In genomic region chr12:82196213-82196612, GRCm38 (mm10) we compare ENCODE assay signal across 29 mouse cellular contexts. TPM values are rescaled to one million over a fixed set of nuclear protein-coding genes. Genes with fewer than 3 reads are reported as not detected.
DNase-seq lines count a peak whose midpoint lies in the region; ATAC-seq and TF ChIP-seq lines count a peak whose summit lies in the region.
"Had no signal": no experiment of that assay in that cellular context is flagged by ENCODE, and none has a peak within 500 bp of the region (broad histone marks: within the 10 kb centered on the region; RNA-seq: fewer than 3 reads in every experiment).

No protein-coding gene starts in this region.

- 73% methylated on average over 2 of the region's 2 CpGs for WGBS in liver, embryonic 11.5 days
- WGBS in liver, postnatal 0 days (ENCODE audit: insufficient replicate concordance): 74% methylated on average over 2 of the region's 2 CpGs
- WGBS in hindbrain, embryonic 13.5 days: 82% methylated on average over 2 of the region's 2 CpGs
- 95% methylated on average over 2 of the region's 2 CpGs for WGBS in thymus, adult 2 months

- H3K27ac ChIP-seq in liver, embryonic 11.5 days (ENCODE audit: low read depth, low read length): no peak overlapping the region
- no peak overlapping the region for H3K27ac ChIP-seq in liver, postnatal 0 days (ENCODE audit: low read depth)
- no peak overlapping the region for H3K27ac ChIP-seq in hindbrain, embryonic 13.5 days
- no peak overlapping the region for H3K27ac ChIP-seq in thymus, adult 2 months (ENCODE audit: control insufficient read depth, insufficient read depth, low read length)
- H3K27ac ChIP-seq: embryonic facial prominence, embryonic 10.5 days; embryonic facial prominence, embryonic 15.5 days; heart, adult 2 months; hindbrain, embryonic 14.5 days; lung, embryonic 15.5 days; stomach, embryonic 15.5 days had no signal

- H3K27me3 ChIP-seq in G1E (ENCODE audit: insufficient read depth, low read length): no peaks in the 10 kb centered on the region
- H3K27me3 ChIP-seq in liver, embryonic 11.5 days (replicated peaks; ENCODE audit: control insufficient read depth, insufficient read depth, low read length): no peaks in the 10 kb centered on the region
- H3K27me3 ChIP-seq in liver, postnatal 0 days (ENCODE audit: insufficient read depth, low read length): no peaks in the 10 kb centered on the region
- no peaks in the 10 kb centered on the region for H3K27me3 ChIP-seq in hindbrain, embryonic 13.5 days
- H3K27me3 ChIP-seq in thymus, adult 2 months (ENCODE audit: control insufficient read depth, insufficient read depth, low read length): no peaks in the 10 kb centered on the region
- H3K27me3 ChIP-seq: embryonic facial prominence, embryonic 15.5 days; heart, embryonic 12.5 days; lung, embryonic 15.5 days; megakaryocyte, embryonic 14.5 days; midbrain, embryonic 13.5 days; Patski; stomach, embryonic 15.5 days had no signal

- peaks cover 92% of the 10 kb centered on the region for H3K36me3 ChIP-seq in G1E (replicated peaks)
- H3K36me3 ChIP-seq in liver, embryonic 11.5 days (ENCODE audit: control insufficient read depth, insufficient read depth, low read length): no peaks in the 10 kb centered on the region; the same call in 1 of the 2 replicates
- no peaks in the 10 kb centered on the region for H3K36me3 ChIP-seq in liver, postnatal 0 days (replicated peaks; ENCODE audit: insufficient read depth, low read length)
- H3K36me3 ChIP-seq in hindbrain, embryonic 13.5 days: no peaks in the 10 kb centered on the region
- no peaks in the 10 kb centered on the region for H3K36me3 ChIP-seq in thymus, adult 2 months (ENCODE audit: control insufficient read depth, insufficient read depth, low read length)
- H3K36me3 ChIP-seq: embryonic facial prominence, embryonic 15.5 days; lung, embryonic 15.5 days; midbrain, embryonic 13.5 days; stomach, embryonic 15.5 days had no signal

- H3K9ac ChIP-seq in liver, embryonic 11.5 days (ENCODE audit: low read depth, low read length): no peak overlapping the region
- H3K9ac ChIP-seq in liver, postnatal 0 days (replicated peaks): no peak overlapping the region
- H3K9ac ChIP-seq in hindbrain, embryonic 13.5 days: no peak overlapping the region
- H3K9ac ChIP-seq: embryonic facial prominence, embryonic 15.5 days; heart, embryonic 12.5 days; hindbrain, embryonic 14.5 days; lung, embryonic 15.5 days; midbrain, embryonic 13.5 days; stomach, embryonic 15.5 days had no signal

- DNase-seq in G1E (ENCODE audit: low spot score) (peak; percentile 63), MEL-GATA-1-ER (ENCODE audit: extremely low read depth, low read depth) (peak; percentile 44)
- no peak for DNase-seq in liver, embryonic 11.5 days (ENCODE audit: low spot score)
- no peak for DNase-seq in liver, postnatal 0 days
- no peak for DNase-seq in thymus, adult 2 months
- DNase-seq: adrenal gland, postnatal 25 days; cerebellum, adult 9-10 months; heart, adult 2 months; heart, postnatal 4 days; kidney, adult 9 months; kidney, postnatal 10 days; layer of hippocampus, adult 9-11 months; lung, postnatal 36 days; right cerebral cortex, postnatal 14 days; thymus, postnatal 14 days had no signal

- H3K4me2 ChIP-seq in liver, embryonic 11.5 days: no peak overlapping the region
- H3K4me2 ChIP-seq in liver, postnatal 0 days (ENCODE audit: low read depth, low read length): no peak overlapping the region
- no peak overlapping the region for H3K4me2 ChIP-seq in hindbrain, embryonic 13.5 days
- H3K4me2 ChIP-seq: embryonic facial prominence, embryonic 15.5 days; heart, embryonic 12.5 days; hindbrain, embryonic 14.5 days; lung, embryonic 15.5 days; midbrain, embryonic 13.5 days; stomach, embryonic 15.5 days had no signal

- TF ChIP-seq CTCF in G1E (IDR thresholded peaks at IDR 0.05; ENCODE audit: low read depth, low read length): no peak
- no peak for TF ChIP-seq CTCF in liver, postnatal 0 days (IDR thresholded peaks at IDR 0.05; ENCODE audit: low read depth)
- no peak for TF ChIP-seq CTCF in thymus, adult 2 months (IDR thresholded peaks at IDR 0.05; ENCODE audit: borderline replicate concordance, control insufficient read depth, extremely low read depth, insufficient read depth, low read length, poor library complexity)

- peak overlapping the region; percentile 40; the same call in 1 of the 2 replicates for H3K4me3 ChIP-seq in G1E (ENCODE audit: low read depth, low read length)
- H3K4me3 ChIP-seq in liver, embryonic 11.5 days (ENCODE audit: low read depth, low read length): no peak overlapping the region
- H3K4me3 ChIP-seq in liver, postnatal 0 days (ENCODE audit: low read depth, low read length): no peak overlapping the region
- no peak overlapping the region for H3K4me3 ChIP-seq in hindbrain, embryonic 13.5 days
- no peak overlapping the region for H3K4me3 ChIP-seq in thymus, adult 2 months (ENCODE audit: control insufficient read depth, insufficient read depth, low read length)
- H3K4me3 ChIP-seq: embryonic facial prominence, embryonic 10.5 days; embryonic facial prominence, embryonic 15.5 days; heart, adult 2 months; heart, embryonic 12.5 days; lung, embryonic 15.5 days; megakaryocyte, embryonic 14.5 days; midbrain, embryonic 13.5 days; stomach, embryonic 15.5 days had no signal

- no peak for TF ChIP-seq POLR2A in thymus, adult 2 months (IDR thresholded peaks at IDR 0.05; ENCODE audit: control insufficient read depth, extremely low read depth, insufficient read depth, low read length, poor library complexity)

- no peaks in the 10 kb centered on the region for H3K9me3 ChIP-seq in G1E (replicated peaks)
- H3K9me3 ChIP-seq in liver, embryonic 11.5 days (ENCODE audit: control insufficient read depth, low read length): no peaks in the 10 kb centered on the region
- H3K9me3 ChIP-seq in liver, postnatal 0 days (ENCODE audit: low read length): no peaks in the 10 kb centered on the region
- H3K9me3 ChIP-seq in hindbrain, embryonic 13.5 days: no peaks in the 10 kb centered on the region
- H3K9me3 ChIP-seq: embryonic facial prominence, embryonic 10.5 days; embryonic facial prominence, embryonic 15.5 days; heart, embryonic 12.5 days; lung, embryonic 15.5 days; megakaryocyte, embryonic 14.5 days; midbrain, embryonic 13.5 days; stomach, embryonic 15.5 days had no signal

- peak; percentile 76 for ATAC-seq in G1E (ENCODE audit: extremely low read depth, insufficient number of reproducible peaks, low FRiP score, poor library complexity, severe bottlenecking)
- peak; percentile 80 for ATAC-seq in liver, embryonic 11.5 days (replicated peaks; ENCODE audit: low FRiP score)
- ATAC-seq in liver, postnatal 0 days: no peak
- no peak for ATAC-seq in erythroblast, adult 5-6 weeks (replicated peaks; ENCODE audit: low FRiP score, poor library complexity, severe bottlenecking)
- ATAC-seq in hindbrain, embryonic 13.5 days (ENCODE audit: low FRiP score): no peak
- ATAC-seq: CD4-positive, CD25-positive, alpha-beta regulatory T cell, adult 4 months; forebrain, embryonic 16.5 days; intestine, postnatal 0 days; midbrain, embryonic 13.5 days; Patski had no signal

- 0 out of 2 replicates have a peak, but pooled peaks have one; percentile 40 for TF ChIP-seq EP300 in liver, postnatal 0 days (IDR thresholded peaks at IDR 0.05; ENCODE audit: low read depth)

- peaks cover 92% of the 10 kb centered on the region for H3K4me1 ChIP-seq in G1E (ENCODE audit: insufficient read depth, low read depth, low read length)
- H3K4me1 ChIP-seq in liver, embryonic 11.5 days (replicated peaks; ENCODE audit: control insufficient read depth, insufficient read depth, low read length): peaks cover 35% of the 10 kb centered on the region
- H3K4me1 ChIP-seq in liver, postnatal 0 days (ENCODE audit: insufficient read depth): peaks cover 10% of the 10 kb centered on the region
- H3K4me1 ChIP-seq in hindbrain, embryonic 13.5 days (replicated peaks): peaks cover 18% of the 10 kb centered on the region
- H3K4me1 ChIP-seq in thymus, adult 2 months (replicated peaks; ENCODE audit: control insufficient read depth, insufficient read depth, low read length): no peaks in the 10 kb centered on the region

RNA-seq across cellular contexts. Expression of gene Sipa1l1, which starts 27.1 kb away (rescaled TPM):
- total RNA-seq in G1E (2014; fragmentation: Nextera tagmentation) (330 and 365 TPM in 2 replicates), G1E (2017) (145 and 161 TPM in 2 replicates)
- 107 and 141 TPM in 2 replicates for polyA plus RNA-seq in G1E (2012)
- 21.0 and 21.1 TPM in 2 replicates for polyA plus RNA-seq in liver, embryonic 11.5 days (2014; fragmentation: Nextera tagmentation; extraction: Ambion mirVana)
- 2.0 and 3.2 TPM in 2 replicates for polyA plus RNA-seq in liver, postnatal 0 days (2015; fragmentation: Nextera tagmentation; extraction: Ambion mirVana)
- 5.2 and 5.4 TPM in 2 replicates for total RNA-seq in erythroblast, adult 5-6 weeks (2015; ENCODE audit: low replicate concordance)
- total RNA-seq in erythroblast, adult 5-6 weeks (2017; ENCODE audit: low replicate concordance): 4.3 and 6.5 TPM in 2 replicates
- 12.8 and 13.6 TPM in 2 replicates for polyA plus RNA-seq in hindbrain, embryonic 13.5 days (2015; fragmentation: Nextera tagmentation; extraction: Ambion mirVana)
- 43.7 and 50.0 TPM in 2 replicates for polyA plus RNA-seq in thymus, adult 2 months (2012; rRNA removed)

Comparison
In these comparisons a context has a peak if more than half of its experiments do, and no peak if none do; other contexts are left out.
1. ATAC-seq: peak in G1E (single experiment) and liver, embryonic 11.5 days (single experiment); none in liver, postnatal 0 days (single experiment), erythroblast, adult 5-6 weeks (single experiment) and hindbrain, embryonic 13.5 days (single experiment).
2. DNase-seq: peak in G1E (single experiment) and MEL-GATA-1-ER (single experiment); none in liver, embryonic 11.5 days (single experiment), liver, postnatal 0 days (single experiment) and thymus, adult 2 months (single experiment).